10 mouse cellular contexts compared by ENCODE assay signal in the genomic region with DNA sequence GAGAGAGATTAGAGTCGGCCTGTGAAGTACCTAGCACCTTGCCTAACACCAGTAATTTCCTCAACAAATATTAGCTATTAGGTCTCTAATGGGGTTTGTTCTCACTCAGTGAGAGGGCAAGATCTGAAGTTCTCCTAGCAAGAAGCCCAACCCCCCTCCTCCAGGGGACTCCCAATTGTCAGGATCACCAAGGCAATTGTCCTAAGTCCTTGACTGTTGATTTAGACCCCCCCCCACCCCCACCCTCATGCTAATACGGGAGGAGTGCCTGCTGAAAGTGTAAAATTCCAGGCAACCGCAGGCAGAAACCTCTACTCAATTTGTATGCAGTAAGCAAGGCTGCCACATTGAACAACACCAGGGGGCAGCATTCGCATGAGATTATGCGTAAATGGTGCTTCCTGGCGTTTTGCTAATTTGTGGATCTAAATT.
DNase-seq lines count a peak whose midpoint lies in the region; ATAC-seq and TF ChIP-seq lines count a peak whose summit lies in the region.
"Had no signal": no experiment of that assay in that cellular context is flagged by ENCODE, and none has a peak within 500 bp of the region (broad histone marks: within the 10 kb centered on the region; RNA-seq: fewer than 3 reads in every experiment).

No protein-coding gene starts in this region.

- H3K36me3 ChIP-seq in forebrain, embryonic 14.5 days (ENCODE audit: control insufficient read depth, insufficient read depth, low read length): no peaks in the 10 kb centered on the region
- H3K36me3 ChIP-seq in forebrain, embryonic 12.5 days (replicated peaks): no peaks in the 10 kb centered on the region
- no peaks in the 10 kb centered on the region for H3K36me3 ChIP-seq in midbrain, embryonic 10.5 days
- no peaks in the 10 kb centered on the region for H3K36me3 ChIP-seq in midbrain, embryonic 15.5 days (replicated peaks)
- no peaks in the 10 kb centered on the region for H3K36me3 ChIP-seq in midbrain, postnatal 0 days (ENCODE audit: insufficient read depth, low read length)
- H3K36me3 ChIP-seq: G1E; neural tube, embryonic 13.5 days had no signal

- no peak for ATAC-seq in forebrain, embryonic 14.5 days
- no peak for ATAC-seq in forebrain, embryonic 12.5 days (ENCODE audit: low FRiP score)
- no peak for ATAC-seq in midbrain, embryonic 15.5 days (replicated peaks)
- ATAC-seq in midbrain, postnatal 0 days (ENCODE audit: low FRiP score): no peak

- no peaks in the 10 kb centered on the region for H3K4me1 ChIP-seq in forebrain, embryonic 14.5 days (ENCODE audit: control insufficient read depth, insufficient read depth, low read length)
- H3K4me1 ChIP-seq in forebrain, embryonic 12.5 days: peaks cover 3% of the 10 kb centered on the region; the same call in 1 of the 2 replicates
- peaks cover 22% of the 10 kb centered on the region for H3K4me1 ChIP-seq in midbrain, embryonic 10.5 days
- H3K4me1 ChIP-seq in midbrain, embryonic 15.5 days: no peaks in the 10 kb centered on the region
- H3K4me1 ChIP-seq in midbrain, postnatal 0 days (ENCODE audit: insufficient read depth, low read length): no peaks in the 10 kb centered on the region
- H3K4me1 ChIP-seq: neural tube, embryonic 13.5 days had no signal

- no peak overlapping the region for H3K4me2 ChIP-seq in forebrain, embryonic 14.5 days (ENCODE audit: low read length)
- H3K4me2 ChIP-seq in forebrain, embryonic 12.5 days: no peak overlapping the region
- no peak overlapping the region for H3K4me2 ChIP-seq in midbrain, embryonic 15.5 days
- H3K4me2 ChIP-seq in midbrain, postnatal 0 days (ENCODE audit: low read depth, low read length, poor library complexity, severe bottlenecking): no peak overlapping the region
- H3K4me2 ChIP-seq: neural tube, embryonic 13.5 days had no signal

- H3K9ac ChIP-seq in forebrain, embryonic 14.5 days (ENCODE audit: low read length): no peak overlapping the region
- no peak overlapping the region for H3K9ac ChIP-seq in forebrain, embryonic 12.5 days
- no peak overlapping the region for H3K9ac ChIP-seq in midbrain, embryonic 15.5 days
- H3K9ac ChIP-seq in midbrain, postnatal 0 days (replicated peaks; ENCODE audit: low read length, poor library complexity, severe bottlenecking): no peak overlapping the region
- H3K9ac ChIP-seq: neural tube, embryonic 13.5 days had no signal

- 6% methylated on average over 6 of the region's 6 CpGs for WGBS in forebrain, embryonic 14.5 days
- WGBS in forebrain, embryonic 12.5 days: 6% methylated on average over 6 of the region's 6 CpGs
- 9% methylated on average over 6 of the region's 6 CpGs for WGBS in midbrain, embryonic 10.5 days
- 12% methylated on average over 6 of the region's 6 CpGs for WGBS in midbrain, embryonic 15.5 days
- 9% methylated on average over 6 of the region's 6 CpGs for WGBS in midbrain, postnatal 0 days

- H3K4me3 ChIP-seq in forebrain, embryonic 14.5 days (ENCODE audit: low read depth, low read length): no peak overlapping the region
- H3K4me3 ChIP-seq in forebrain, embryonic 12.5 days (replicated peaks): no peak overlapping the region
- H3K4me3 ChIP-seq in midbrain, embryonic 10.5 days: no peak overlapping the region
- H3K4me3 ChIP-seq in midbrain, embryonic 15.5 days: no peak overlapping the region
- H3K4me3 ChIP-seq in midbrain, postnatal 0 days (ENCODE audit: low read depth, low read length): no peak overlapping the region
- H3K4me3 ChIP-seq: neural tube, embryonic 13.5 days had no signal

- peak; percentile 54 for TF ChIP-seq CTCF in midbrain, postnatal 0 days (IDR thresholded peaks at IDR 0.05)

- no peaks in the 10 kb centered on the region for H3K9me3 ChIP-seq in forebrain, embryonic 14.5 days (replicated peaks; ENCODE audit: control insufficient read depth, low read length)
- no peaks in the 10 kb centered on the region for H3K9me3 ChIP-seq in forebrain, embryonic 12.5 days
- H3K9me3 ChIP-seq in midbrain, embryonic 10.5 days (replicated peaks): no peaks in the 10 kb centered on the region
- no peaks in the 10 kb centered on the region for H3K9me3 ChIP-seq in midbrain, embryonic 15.5 days
- H3K9me3 ChIP-seq in midbrain, postnatal 0 days (ENCODE audit: low read length): no peaks in the 10 kb centered on the region
- H3K9me3 ChIP-seq: neural tube, embryonic 13.5 days had no signal

- no peak overlapping the region for H3K27ac ChIP-seq in forebrain, embryonic 14.5 days (ENCODE audit: low read depth, low read length)
- no peak overlapping the region for H3K27ac ChIP-seq in forebrain, embryonic 12.5 days
- H3K27ac ChIP-seq in midbrain, embryonic 10.5 days (replicated peaks): no peak overlapping the region
- H3K27ac ChIP-seq in midbrain, embryonic 15.5 days: no peak overlapping the region
- H3K27ac ChIP-seq in midbrain, postnatal 0 days (ENCODE audit: low read depth, low read length): no peak overlapping the region
- H3K27ac ChIP-seq: neural tube, embryonic 13.5 days had no signal

- H3K27me3 ChIP-seq in forebrain, embryonic 14.5 days (replicated peaks; ENCODE audit: control insufficient read depth, insufficient read depth, low read length): peaks cover 27% of the 10 kb centered on the region
- H3K27me3 ChIP-seq in forebrain, embryonic 12.5 days: peaks cover 81% of the 10 kb centered on the region
- H3K27me3 ChIP-seq in midbrain, embryonic 10.5 days (ENCODE audit: low read depth, poor library complexity, severe bottlenecking): peaks cover 92% of the 10 kb centered on the region
- H3K27me3 ChIP-seq in midbrain, embryonic 15.5 days (replicated peaks): peaks cover 70% of the 10 kb centered on the region
- peaks cover 49% of the 10 kb centered on the region; the same call in 1 of the 2 replicates for H3K27me3 ChIP-seq in midbrain, postnatal 0 days (ENCODE audit: insufficient read depth, low read length)

- peak; percentile 74 for DNase-seq in forebrain, embryonic 14.5 days (ENCODE audit: low spot score)
- DNase-seq in midbrain, embryonic 10.5 days (ENCODE audit: low spot score): peak; percentile 47
- peak; percentile 71 for DNase-seq in embryo, embryonic 10.5 days (ENCODE audit: low spot score)
- peak; percentile 42 for DNase-seq in midbrain, postnatal 0 days (ENCODE audit: low spot score)
- no peak for DNase-seq in MN1 (ENCODE audit: low spot score)
- no peak for DNase-seq in T-cell, adult 2 months (ENCODE audit: low spot score)

Comparison
In these comparisons a context has a peak if more than half of its experiments do, and no peak if none do; other contexts are left out.
1. DNase-seq: peak in forebrain, embryonic 14.5 days (single experiment), midbrain, embryonic 10.5 days (single experiment), embryo, embryonic 10.5 days (single experiment) and midbrain, postnatal 0 days (single experiment); none in MN1 (single experiment) and T-cell, adult 2 months (single experiment).